Mouse (Mus musculus): ENCODE measurements around the gene Gm4305.
"Not testable (repeated sequence)": the region's sequence is repeated elsewhere in the genome, so short reads cannot be mapped to it uniquely, and the experiment has no call there.

Gene Gm4305

GRCm38 (mm10) chr10:100350793-100351192 lies at the start of gene Gm4305:
Gm4305 (plus strand) TSS chr10:100351093.
- DNase-seq (ENCODE audit: low spot score in 2 of 2) = not testable (repeated sequence)

- not testable (repeated sequence) for DNase-seq (ENCODE audit: low spot score in 2 of 2)
These were observed 15.5 kb upstream of the Gm4305 start, which contains the start of gene Gm4301 for GRCm38 (mm10) chr10:100335376-100335775. Gm4301 (plus strand) TSS chr10:100335676.

GRCm38 (mm10) chr10:100340536-100340935 lies 10.4 kb upstream of the Gm4305 start, which contains the start of gene Gm4302:
Gm4302 (plus strand) TSS chr10:100340836.
- not testable (repeated sequence) for DNase-seq (ENCODE audit: low spot score in 2 of 2)

GRCm38 (mm10) chr10:100345672-100346071 lies 5.2 kb upstream of the Gm4305 start, which contains the start of gene Gm4303:
Gm4303 (plus strand) TSS chr10:100345972.
- DNase-seq (ENCODE audit: low spot score in 2 of 2) = not testable (repeated sequence)

GRCm38 (mm10) chr10:100356841-100357240 lies 5.9 kb downstream of the Gm4305 start:
- DNase-seq (ENCODE audit: low spot score in 2 of 2) = peak in 1 of 2 experiments; percentile 1

- not testable (repeated sequence) for DNase-seq (ENCODE audit: low spot score in 2 of 2)
These were observed 10.1 kb downstream of the Gm4305 start, which contains the start of gene Gm4307 for GRCm38 (mm10) chr10:100361038-100361437. Gm4307 (plus strand) TSS chr10:100361338.

GRCm38 (mm10) chr10:100382460-100382859 lies 31.6 kb downstream of the Gm4305 start, which contains the start of gene Gm4312:
Gm4312 (minus strand) TSS chr10:100382560.
- DNase-seq (ENCODE audit: low spot score in 2 of 2) = not testable (repeated sequence)
